Mouse (Mus musculus) ES-Bruce4 (cell line): ENCODE measurements at regions not wholly inside any gene's neighbourhood (a gene's known extent, or its start where the extent isn't known, plus 50 kb on each side); places are given as distances from the start of the nearest gene placed in this dataset.

Experiments used
- CTCF ChIP-seq: IDR thresholded peaks from one replicate; pipeline ENCODE4 v1.8.1; 2011; ENCODE audit warnings: low read depth, low read length
- EP300 ChIP-seq: IDR thresholded peaks from 2 replicates; pipeline ENCODE4 v1.6.1; 2011; ENCODE audit warnings: low read depth, low read length; ENCODE audit not compliant: insufficient read depth
- POLR2A ChIP-seq: IDR thresholded peaks from one replicate; pipeline ENCODE4 v1.8.1; 2011; ENCODE audit warnings: low read length; ENCODE audit not compliant: insufficient read depth

DNA sequence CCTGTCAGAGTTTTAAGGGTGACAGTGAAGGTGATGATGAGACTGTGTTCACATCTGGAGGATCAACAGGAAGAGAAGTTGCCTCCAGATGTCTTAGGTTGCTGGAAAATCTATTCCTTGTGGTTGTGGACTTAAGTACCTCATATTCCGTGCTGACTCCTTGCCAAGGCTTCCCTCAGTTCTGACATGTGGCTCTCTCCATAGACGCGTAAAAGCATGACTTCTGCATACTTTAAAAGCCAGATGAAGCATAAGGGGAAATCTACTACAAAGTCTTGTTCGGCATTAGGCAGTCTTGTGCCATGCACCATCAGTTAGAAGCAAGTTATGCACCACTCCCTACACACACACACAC is 269.1 kb upstream of the Cdyl start:
- TF ChIP-seq CTCF (no peak), EP300 (no peak), POLR2A (no peak)
